Comparison of ENCODE assay signal across 9 mouse cellular contexts in genomic region chr1:134749889-134750288, GRCm38 (mm10).
A peak's percentile ranks its signal among the peaks of the same experiment; 100 is the strongest.
DNase-seq lines count a peak whose midpoint lies in the region; ATAC-seq and TF ChIP-seq lines count a peak whose summit lies in the region.
"Had no signal": no experiment of that assay in that cellular context is flagged by ENCODE, and none has a peak within 500 bp of the region (broad histone marks: within the 10 kb centered on the region; RNA-seq: fewer than 3 reads in every experiment).

No protein-coding gene starts in this region.

- H3K9me3 ChIP-seq in heart, embryonic 10.5 days, result no peaks in the 10 kb centered on the region
- no peaks in the 10 kb centered on the region for H3K9me3 ChIP-seq in midbrain, postnatal 0 days (ENCODE audit: low read length)
- H3K9me3 ChIP-seq in midbrain, embryonic 16.5 days (replicated peaks; ENCODE audit: control insufficient read depth, low read length, poor library complexity, severe bottlenecking), result no peaks in the 10 kb centered on the region
- no peaks in the 10 kb centered on the region for H3K9me3 ChIP-seq in stomach, postnatal 0 days (ENCODE audit: control insufficient read depth, low read length)

- H3K27me3 ChIP-seq in heart, embryonic 10.5 days (ENCODE audit: insufficient read depth, poor library complexity, severe bottlenecking), result peaks cover 13% of the 10 kb centered on the region
- H3K27me3 ChIP-seq in midbrain, postnatal 0 days (ENCODE audit: insufficient read depth, low read length), result no peaks in the 10 kb centered on the region
- H3K27me3 ChIP-seq in midbrain, embryonic 16.5 days (ENCODE audit: control insufficient read depth, insufficient read depth, low read depth, low read length), result no peaks in the 10 kb centered on the region
- H3K27me3 ChIP-seq in stomach, postnatal 0 days (ENCODE audit: control insufficient read depth, insufficient read depth, low read length), result no peaks in the 10 kb centered on the region

- 69% methylated on average over 7 of the region's 7 CpGs for WGBS in heart, embryonic 10.5 days
- WGBS in midbrain, postnatal 0 days, result 80% methylated on average over 7 of the region's 7 CpGs
- 86% methylated on average over 7 of the region's 7 CpGs for WGBS in midbrain, embryonic 16.5 days
- 42% methylated on average over 7 of the region's 7 CpGs for WGBS in stomach, postnatal 0 days

- H3K4me2 ChIP-seq in midbrain, postnatal 0 days (ENCODE audit: low read depth, low read length, poor library complexity, severe bottlenecking), result no peak overlapping the region
- no peak overlapping the region for H3K4me2 ChIP-seq in midbrain, embryonic 16.5 days (ENCODE audit: low read length)
- H3K4me2 ChIP-seq in stomach, postnatal 0 days (replicated peaks; ENCODE audit: low read depth), result no peak overlapping the region

- H3K27ac ChIP-seq in heart, embryonic 10.5 days, result peak overlapping the region; percentile 39; the same call in 1 of the 2 replicates
- no peak overlapping the region for H3K27ac ChIP-seq in midbrain, postnatal 0 days (ENCODE audit: low read depth, low read length)
- no peak overlapping the region for H3K27ac ChIP-seq in midbrain, embryonic 16.5 days (ENCODE audit: low read length)
- peak overlapping the region; percentile 24 for H3K27ac ChIP-seq in stomach, postnatal 0 days (replicated peaks)

- no peak overlapping the region for H3K4me3 ChIP-seq in heart, embryonic 10.5 days
- no peak overlapping the region for H3K4me3 ChIP-seq in midbrain, postnatal 0 days (ENCODE audit: low read depth, low read length)
- H3K4me3 ChIP-seq in midbrain, embryonic 16.5 days (ENCODE audit: low read depth, low read length), result no peak overlapping the region
- H3K4me3 ChIP-seq in stomach, postnatal 0 days (ENCODE audit: low read depth, low read length), result no peak overlapping the region

- no peak for ATAC-seq in midbrain, postnatal 0 days (ENCODE audit: low FRiP score)
- no peak for ATAC-seq in midbrain, embryonic 16.5 days
- ATAC-seq in stomach, postnatal 0 days (ENCODE audit: low FRiP score, low TSS enrichment), result peak; percentile 63
- ATAC-seq: inflammation-experienced regulatory T-cells, adult 6 months had no signal

- peaks cover 69% of the 10 kb centered on the region for H3K4me1 ChIP-seq in heart, embryonic 10.5 days
- peaks cover 3% of the 10 kb centered on the region; the same call in 1 of the 2 replicates for H3K4me1 ChIP-seq in midbrain, postnatal 0 days (ENCODE audit: insufficient read depth, low read length)
- no peaks in the 10 kb centered on the region for H3K4me1 ChIP-seq in midbrain, embryonic 16.5 days (ENCODE audit: control insufficient read depth, insufficient read depth, low read length)
- peaks cover 10% of the 10 kb centered on the region; the same call in 1 of the 2 replicates for H3K4me1 ChIP-seq in stomach, postnatal 0 days (replicated peaks; ENCODE audit: control insufficient read depth, insufficient read depth)

- TF ChIP-seq EP300 in stomach, postnatal 0 days (optimal IDR thresholded peaks at IDR 0.05), result no peak

- DNase-seq in heart, embryonic 10.5 days (ENCODE audit: low spot score), result no peak
- no peak for DNase-seq in heart, postnatal 25 days (ENCODE audit: low spot score)
- peak; percentile 76 for DNase-seq in midbrain, postnatal 0 days (ENCODE audit: low spot score)
- peak; percentile 71 for DNase-seq in gastrocnemius, postnatal 10 days
- peak; percentile 57 for DNase-seq in stomach, postnatal 0 days (ENCODE audit: low spot score)
- DNase-seq in spleen, postnatal 36 days (ENCODE audit: low spot score in 2 of 2), result no peak
- no peak for DNase-seq in layer of hippocampus, postnatal 10 days (ENCODE audit: low spot score in 2 of 2)

- no peak overlapping the region for H3K9ac ChIP-seq in midbrain, postnatal 0 days (replicated peaks; ENCODE audit: low read length, poor library complexity, severe bottlenecking)
- no peak overlapping the region for H3K9ac ChIP-seq in midbrain, embryonic 16.5 days (ENCODE audit: low read depth, low read length)
- H3K9ac ChIP-seq in stomach, postnatal 0 days (ENCODE audit: low read length), result no peak overlapping the region

- TF ChIP-seq CTCF in midbrain, postnatal 0 days (IDR thresholded peaks at IDR 0.05), result no peak
- no peak for TF ChIP-seq CTCF in stomach, postnatal 0 days (IDR thresholded peaks at IDR 0.05; ENCODE audit: low read depth)

- H3K36me3 ChIP-seq in heart, embryonic 10.5 days, result no peaks in the 10 kb centered on the region
- H3K36me3 ChIP-seq in midbrain, postnatal 0 days (ENCODE audit: insufficient read depth, low read length), result no peaks in the 10 kb centered on the region
- no peaks in the 10 kb centered on the region for H3K36me3 ChIP-seq in midbrain, embryonic 16.5 days (ENCODE audit: control insufficient read depth, insufficient read depth, low read length)
- H3K36me3 ChIP-seq in stomach, postnatal 0 days (ENCODE audit: control insufficient read depth, insufficient read depth, low read length), result 0 out of 2 replicates have a peak, but pooled peaks cover 1% of the 10 kb centered on the region

- intact Hi-C loops in heart, postnatal 25 days (cut with DNase I), result loop anchor here (5.0 kb wide), 1 partner anchor 102 kb away; no protein-coding TSS in a partner anchor

Comparison
In these comparisons a context has a peak if more than half of its experiments do, and no peak if none do; other contexts are left out.
1. DNase-seq: peak in midbrain, postnatal 0 days (single experiment), gastrocnemius, postnatal 10 days (single experiment) and stomach, postnatal 0 days (single experiment); none in heart, embryonic 10.5 days (single experiment), heart, postnatal 25 days (single experiment), spleen, postnatal 36 days (0 of 2) and layer of hippocampus, postnatal 10 days (0 of 2).
2. H3K27ac ChIP-seq: peak in heart, embryonic 10.5 days (single experiment) and stomach, postnatal 0 days (single experiment); none in midbrain, postnatal 0 days (single experiment) and midbrain, embryonic 16.5 days (single experiment).